ENCODE assay signal across 8 mouse cellular contexts in genomic region chr11:103362054-103362432, GRCm38 (mm10). TPM values are rescaled to one million over a fixed set of nuclear protein-coding genes. Genes with fewer than 3 reads are reported as not detected.
DNase-seq lines count a peak whose midpoint lies in the region; ATAC-seq and TF ChIP-seq lines count a peak whose summit lies in the region.

No protein-coding gene starts in this region.

- no peak overlapping the region for H3K9ac ChIP-seq in forebrain, postnatal 0 days

- H3K36me3 ChIP-seq in spleen, adult 2 months (ENCODE audit: control insufficient read depth, insufficient read depth, low read length) = peaks cover 7% of the 10 kb centered on the region
- H3K36me3 ChIP-seq in forebrain, postnatal 0 days (ENCODE audit: insufficient read depth) = peaks cover 9% of the 10 kb centered on the region; the same call in 1 of the 2 replicates

- no peak for DNase-seq in spleen, adult 2 months (ENCODE audit: low read depth in 1 of 2, low spot score in 2 of 2)
- DNase-seq in spleen, postnatal 14 days (ENCODE audit: low spot score in 2 of 2) = no peak
- no peak for DNase-seq in forebrain, postnatal 0 days
- DNase-seq in kidney, postnatal 4 days = peak; percentile 58 to 75
- DNase-seq in frontal cortex, postnatal 36 days (ENCODE audit: low spot score in 2 of 2) = no peak
- no peak for DNase-seq in cerebellum, adult 8-10 months
- no peak for DNase-seq in adipocyte (ENCODE audit: low spot score)

- TF ChIP-seq CTCF in spleen, adult 2 months (IDR thresholded peaks at IDR 0.05; ENCODE audit: extremely low read depth, insufficient read depth, insufficient read length, insufficient replicate concordance) = no peak
- TF ChIP-seq CTCF in forebrain, postnatal 0 days (IDR thresholded peaks at IDR 0.05; ENCODE audit: low read depth) = no peak

- 0 out of 2 replicates have a peak, but pooled peaks cover 2% of the 10 kb centered on the region for H3K27me3 ChIP-seq in spleen, adult 2 months (ENCODE audit: control insufficient read depth, insufficient read depth, low read length)
- H3K27me3 ChIP-seq in forebrain, postnatal 0 days (ENCODE audit: insufficient read depth, low read length) = peaks cover 50% of the 10 kb centered on the region

- peaks cover 33% of the 10 kb centered on the region for H3K4me1 ChIP-seq in spleen, adult 2 months (ENCODE audit: control insufficient read depth, insufficient read depth, insufficient read length)
- H3K4me1 ChIP-seq in forebrain, postnatal 0 days (ENCODE audit: insufficient read depth) = 0 out of 2 replicates have a peak, but pooled peaks cover 7% of the 10 kb centered on the region

- peak overlapping the region; percentile 57; the same call in 1 of the 2 replicates for H3K4me2 ChIP-seq in forebrain, postnatal 0 days (ENCODE audit: low read depth)

- no peaks in the 10 kb centered on the region for H3K9me3 ChIP-seq in forebrain, postnatal 0 days (ENCODE audit: low read length)

- 19% methylated on average over 13 of the region's 13 CpGs for WGBS in spleen, adult 2 months
- WGBS in forebrain, postnatal 0 days = 5% methylated on average over 13 of the region's 13 CpGs

- no peak overlapping the region for H3K27ac ChIP-seq in spleen, adult 2 months (ENCODE audit: insufficient read depth, low read length)
- no peak overlapping the region for H3K27ac ChIP-seq in forebrain, postnatal 0 days (ENCODE audit: low read depth, low read length)

- peak overlapping the region; percentile 58; the same call in 1 of the 2 replicates for H3K4me3 ChIP-seq in spleen, adult 2 months (ENCODE audit: extremely low read depth, insufficient read depth, insufficient read length)
- peak overlapping the region; percentile 28; the same call in 1 of the 2 replicates for H3K4me3 ChIP-seq in forebrain, postnatal 0 days (ENCODE audit: low read depth, low read length)

- TF ChIP-seq POLR2A in spleen, adult 2 months (IDR thresholded peaks at IDR 0.05; ENCODE audit: low read depth, low read length) = no peak

- ATAC-seq in forebrain, postnatal 0 days = no peak
- peak; percentile 22 for ATAC-seq in megakaryocyte progenitor cell, adult 5-6 weeks (replicated peaks; ENCODE audit: poor library complexity)

RNA-seq across cellular contexts. Expression of gene Arhgap27, which starts 1.4 kb away (rescaled TPM):
- polyA plus RNA-seq in spleen, adult 2 months (2012; rRNA removed) = 90.0 and 101 TPM in 2 replicates
- 4.2 and 5.6 TPM in 2 replicates for total RNA-seq in forebrain, postnatal 0 days (2014; rRNA removed)
- 3.2 and 4.8 TPM in 2 replicates for polyA plus RNA-seq in forebrain, postnatal 0 days (2015; fragmentation: Nextera tagmentation; extraction: Ambion mirVana)
- total RNA-seq in megakaryocyte progenitor cell, adult 5-6 weeks (2015) = 10.8 and 14.2 TPM in 2 replicates
- total RNA-seq in megakaryocyte progenitor cell, adult 5-6 weeks (2017) = 11.2 and 11.5 TPM in 2 replicates

RNA-seq across cellular contexts. Expression of gene Plekhm1, which starts 50.4 kb away (rescaled TPM):
- 26.8 and 27.5 TPM in 2 replicates for polyA plus RNA-seq in spleen, adult 2 months (2012; rRNA removed)
- 4.2 and 7.1 TPM in 2 replicates for total RNA-seq in forebrain, postnatal 0 days (2014; rRNA removed)
- 5.3 and 5.7 TPM in 2 replicates for polyA plus RNA-seq in forebrain, postnatal 0 days (2015; fragmentation: Nextera tagmentation; extraction: Ambion mirVana)
- 12.1 and 12.5 TPM in 2 replicates for total RNA-seq in megakaryocyte progenitor cell, adult 5-6 weeks (2015)
- 2.9 and 3.9 TPM in 2 replicates for total RNA-seq in megakaryocyte progenitor cell, adult 5-6 weeks (2017)

Comparison
In these comparisons a context has a peak if more than half of its experiments do, and no peak if none do; other contexts are left out.
1. DNase-seq: peak in kidney, postnatal 4 days (2 of 2); none in spleen, adult 2 months (0 of 2), spleen, postnatal 14 days (0 of 2), forebrain, postnatal 0 days (single experiment), frontal cortex, postnatal 36 days (0 of 2), cerebellum, adult 8-10 months (single experiment) and adipocyte (single experiment).